Mouse (Mus musculus) cerebellum, adult 11 months (tissue): ENCODE measurements around the gene Bnip3.

Experiments
- DNase-seq: peaks from one replicate; pipeline ENCODE4 v3.0.0; 2022

Gene Bnip3

DNA sequence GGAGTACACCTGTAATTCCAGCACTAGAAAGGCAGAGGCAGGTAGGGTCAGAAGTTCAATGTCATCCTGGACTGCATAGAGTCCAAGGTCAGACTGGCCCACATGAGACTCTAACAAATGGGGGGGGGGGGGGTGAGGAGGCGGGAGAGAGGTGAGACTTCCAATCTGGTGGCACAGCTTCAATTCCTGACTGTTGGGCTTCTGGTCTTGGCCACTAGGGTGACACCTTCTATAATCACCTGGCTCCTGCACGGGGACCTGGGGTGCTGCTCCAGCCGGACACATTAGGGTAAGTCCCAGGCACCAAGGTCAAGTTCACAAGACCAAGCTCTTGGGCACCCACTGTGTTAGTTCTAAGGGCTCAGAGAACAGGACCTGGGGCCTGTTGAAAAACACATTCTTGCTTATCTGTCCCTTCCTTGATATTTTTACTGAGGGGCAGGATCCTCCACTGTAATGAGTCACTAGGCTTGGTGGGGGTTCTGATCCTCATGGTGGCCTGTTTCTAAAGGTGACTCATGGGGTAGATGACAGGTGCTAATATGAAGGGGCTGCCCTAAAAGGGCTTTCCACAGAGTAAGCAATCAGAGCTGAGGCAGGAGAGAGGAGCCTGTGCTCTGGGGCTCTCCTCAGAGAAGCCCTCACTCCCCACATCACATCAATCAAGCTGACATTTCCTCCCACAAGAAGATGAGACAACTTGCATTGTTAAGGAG is 67.7 kb downstream of the Bnip3 start:
- no peak for DNase-seq
